Comparison of ENCODE assay signal across 9 mouse cellular contexts in genomic region chr19:5935266-5935665, GRCm38 (mm10). TPM values are rescaled to one million over a fixed set of nuclear protein-coding genes. Genes with fewer than 3 reads are reported as not detected.
DNase-seq lines count a peak whose midpoint lies in the region; ATAC-seq and TF ChIP-seq lines count a peak whose summit lies in the region.
"Had no signal": no experiment of that assay in that cellular context is flagged by ENCODE, and none has a peak within 500 bp of the region (broad histone marks: within the 10 kb centered on the region; RNA-seq: fewer than 3 reads in every experiment).

No protein-coding gene starts in this region.

- no peak overlapping the region for H3K9ac ChIP-seq in heart, embryonic 15.5 days
- H3K9ac ChIP-seq: liver, embryonic 15.5 days had no signal

- DNase-seq in adrenal gland, adult (ENCODE audit: inconsistent age in 2 of 2, low spot score in 1 of 2) = peak; percentile 67 to 85
- DNase-seq in adrenal gland, postnatal 4 days (ENCODE audit: low spot score in 2 of 2) = no peak
- DNase-seq in NIH3T3 (ENCODE audit: low read depth) = peak; percentile 55
- peak; percentile 46 for DNase-seq in lung, adult 2 months
- no peak for DNase-seq in thymus, postnatal 4 days
- DNase-seq in cerebellum, postnatal 4 days (ENCODE audit: low spot score in 2 of 2) = no peak
- no peak for DNase-seq in cerebellum, postnatal 14 days

- H3K36me3 ChIP-seq in heart, embryonic 15.5 days = 0 out of 2 replicates have a peak, but pooled peaks cover 4% of the 10 kb centered on the region

- no peaks in the 10 kb centered on the region for H3K9me3 ChIP-seq in heart, embryonic 15.5 days (replicated peaks)
- H3K9me3 ChIP-seq: liver, embryonic 15.5 days had no signal

- H3K27me3 ChIP-seq in heart, embryonic 15.5 days = no peaks in the 10 kb centered on the region

- H3K27ac ChIP-seq in heart, embryonic 15.5 days = peak overlapping the region; percentile 67
- H3K27ac ChIP-seq: liver, embryonic 15.5 days had no signal

- peak; percentile 83 for ATAC-seq in heart, embryonic 15.5 days (replicated peaks; ENCODE audit: insufficient number of reproducible peaks, insufficient read depth, low FRiP score, low read depth)

- H3K4me2 ChIP-seq in heart, embryonic 15.5 days = 0 out of 2 replicates have a peak overlapping the region, but pooled peaks have one; percentile 25
- H3K4me2 ChIP-seq: liver, embryonic 15.5 days had no signal

- peaks cover 42% of the 10 kb centered on the region for H3K4me1 ChIP-seq in heart, embryonic 15.5 days (replicated peaks)
- peaks cover 30% of the 10 kb centered on the region for H3K4me1 ChIP-seq in lung, adult 2 months (ENCODE audit: control insufficient read depth, insufficient read depth, low read length)

- no peak overlapping the region for H3K4me3 ChIP-seq in heart, embryonic 15.5 days
- no peak overlapping the region for H3K4me3 ChIP-seq in lung, adult 2 months (replicated peaks; ENCODE audit: extremely low read depth, low read depth, low read length)
- H3K4me3 ChIP-seq: liver, embryonic 15.5 days had no signal

- WGBS in heart, embryonic 15.5 days = 11% methylated on average over 3 of the region's 3 CpGs
- WGBS in lung, adult 2 months = 33% methylated on average over 3 of the region's 3 CpGs

- TF ChIP-seq CTCF in lung, adult 2 months (IDR thresholded peaks at IDR 0.05; ENCODE audit: insufficient read depth, low read length) = no peak

- TF ChIP-seq POLR2A in lung, adult 2 months (IDR thresholded peaks at IDR 0.05; ENCODE audit: borderline replicate concordance, extremely low read depth, low read depth, low read length) = no peak

RNA-seq across cellular contexts. Expression of gene Cdc42ep2, which starts 10.7 kb away (rescaled TPM):
- total RNA-seq in adrenal gland, postnatal 4 days (2021) = 10 to 100 TPM; 11.4 TPM
- polyA plus RNA-seq in heart, embryonic 15.5 days (2015; fragmentation: Nextera tagmentation; extraction: Ambion mirVana) = 10.4 and 13.0 TPM in 2 replicates
- 22.2 and 24.1 TPM in 2 replicates for polyA plus RNA-seq in lung, adult 2 months (2012; rRNA removed)

RNA-seq across cellular contexts. Expression of gene Dpf2, which starts 22.5 kb away (rescaled TPM):
- 100 to 1,000 TPM; 158 to 169 TPM for total RNA-seq in adrenal gland, postnatal 4 days (2021)
- 81.9 and 106 TPM in 2 replicates for polyA plus RNA-seq in heart, embryonic 15.5 days (2015; fragmentation: Nextera tagmentation; extraction: Ambion mirVana)
- polyA plus RNA-seq in lung, adult 2 months (2012; rRNA removed) = 87.1 and 103 TPM in 2 replicates

RNA-seq across cellular contexts. Expression of gene Pola2, which starts 28.7 kb away (rescaled TPM):
- total RNA-seq in adrenal gland, postnatal 4 days (2021) = 10 to 100 TPM; 35.0 to 37.9 TPM
- 35.8 and 48.9 TPM in 2 replicates for polyA plus RNA-seq in heart, embryonic 15.5 days (2015; fragmentation: Nextera tagmentation; extraction: Ambion mirVana)
- polyA plus RNA-seq in lung, adult 2 months (2012; rRNA removed) = 30.5 and 32.7 TPM in 2 replicates

RNA-seq across cellular contexts. Expression of gene Tigd3, which starts 41.3 kb away (rescaled TPM):
- 1 to 10 TPM; 3.1 TPM for total RNA-seq in adrenal gland, postnatal 4 days (2021)
- 1.2 and 2.0 TPM in 2 replicates for polyA plus RNA-seq in heart, embryonic 15.5 days (2015; fragmentation: Nextera tagmentation; extraction: Ambion mirVana)
- polyA plus RNA-seq in lung, adult 2 months (2012; rRNA removed) = 1.1 and 1.2 TPM in 2 replicates

RNA-seq across cellular contexts. Expression of gene Slc22a20, which starts 50.7 kb away (rescaled TPM):
- total RNA-seq in adrenal gland, postnatal 4 days (2021) = not detected
- polyA plus RNA-seq in heart, embryonic 15.5 days (2015; fragmentation: Nextera tagmentation; extraction: Ambion mirVana) = not detected in 2 replicates
- not detected in 2 replicates for polyA plus RNA-seq in lung, adult 2 months (2012; rRNA removed)

Comparison
In these comparisons a context has a peak if more than half of its experiments do, and no peak if none do; other contexts are left out.
1. DNase-seq: peak in adrenal gland, adult (2 of 2), NIH3T3 (single experiment) and lung, adult 2 months (single experiment); none in adrenal gland, postnatal 4 days (0 of 2), thymus, postnatal 4 days (single experiment), cerebellum, postnatal 4 days (0 of 2) and cerebellum, postnatal 14 days (0 of 2).